Mouse (Mus musculus): Measurements from ENCODE around the gene Ephb6. TPM values are rescaled to one million over a fixed set of nuclear protein-coding genes. Genes with fewer than 3 reads are reported as not detected.

Gene Ephb6
- polyA plus RNA-seq, 1 experiment from 2014 or later, result 0.59 TPM

- WGBS (ENCODE audit: insufficient replicate concordance), result 23% methylated on average over 1 of the region's 1 CpGs
- Histone ChIP-seq H3K36me3 (replicated peaks) (no peaks in the 10 kb centered on the region), H3K27ac (replicated peaks) (no peak overlapping the region), H3K4me2 (no peak overlapping the region), H3K27me3 (no peaks in the 10 kb centered on the region), H3K9me3 (replicated peaks) (no peaks in the 10 kb centered on the region), H3K4me3 (replicated peaks) (no peak overlapping the region), H3K9ac (no peak overlapping the region), H3K4me1 (replicated peaks) (no peaks in the 10 kb centered on the region)
- ATAC-seq (ENCODE audit: insufficient read depth), result no peak
Measured at GRCm38 (mm10) chr6:41628180-41628579, 22.9 kb downstream of the Ephb6 start.

GRCm38 (mm10) chr6:41630791-41631190 is 25.5 kb downstream of the Ephb6 start:
- Histone ChIP-seq H3K36me3 (replicated peaks) (no peaks in the 10 kb centered on the region), H3K4me3 (replicated peaks) (no peak overlapping the region), H3K27me3 (no peaks in the 10 kb centered on the region), H3K9me3 (replicated peaks) (no peaks in the 10 kb centered on the region), H3K9ac (no peak overlapping the region), H3K4me1 (replicated peaks) (no peaks in the 10 kb centered on the region), H3K27ac (replicated peaks) (no peak overlapping the region), H3K4me2 (no peak overlapping the region)
- 31% methylated on average over 2 of the region's 2 CpGs for WGBS (ENCODE audit: insufficient replicate concordance)
- no peak for ATAC-seq (ENCODE audit: insufficient read depth)

- no peak overlapping the region for H3K4me3 ChIP-seq (replicated peaks)
- ATAC-seq (ENCODE audit: insufficient read depth), result no peak
- H3K4me2 ChIP-seq, result no peak overlapping the region
- no peaks in the 10 kb centered on the region for H3K9me3 ChIP-seq (replicated peaks)
- no peaks in the 10 kb centered on the region for H3K27me3 ChIP-seq
- no peak overlapping the region for H3K9ac ChIP-seq
- H3K27ac ChIP-seq (replicated peaks), result no peak overlapping the region
- 55% methylated on average over 4 of the region's 4 CpGs for WGBS (ENCODE audit: insufficient replicate concordance)
- no peaks in the 10 kb centered on the region for H3K36me3 ChIP-seq (replicated peaks)
- H3K4me1 ChIP-seq (replicated peaks), result no peaks in the 10 kb centered on the region
Measured at GRCm38 (mm10) chr6:41631549-41631948, 26.3 kb downstream of the Ephb6 start.

- Histone ChIP-seq H3K4me2 (no peak overlapping the region), H3K27ac (replicated peaks) (no peak overlapping the region), H3K36me3 (replicated peaks) (no peaks in the 10 kb centered on the region), H3K27me3 (no peaks in the 10 kb centered on the region), H3K9me3 (replicated peaks) (no peaks in the 10 kb centered on the region), H3K9ac (no peak overlapping the region), H3K4me1 (replicated peaks) (no peaks in the 10 kb centered on the region), H3K4me3 (replicated peaks) (no peak overlapping the region)
- ATAC-seq (ENCODE audit: insufficient read depth), result no peak
- 43% methylated on average over 1 of the region's 1 CpGs for WGBS (ENCODE audit: insufficient replicate concordance)
Measured at GRCm38 (mm10) chr6:41635211-41635610, 29.9 kb downstream of the Ephb6 start.

GRCm38 (mm10) chr6:41636178-41636577 is 30.9 kb downstream of the Ephb6 start, which contains the start of gene Trpv6:
Trpv6 (minus strand) TSS chr6:41636405.
- no peak within 1 kb of the TSS for H3K4me3 ChIP-seq (replicated peaks)
- ATAC-seq (ENCODE audit: insufficient read depth), result no peak
- WGBS (ENCODE audit: insufficient replicate concordance), result 48% methylated on average over 5 of the region's 5 CpGs
- no peaks in the 10 kb centered on the region for H3K27me3 ChIP-seq
- H3K9me3 ChIP-seq (replicated peaks), result no peaks in the 10 kb centered on the region
- H3K27ac ChIP-seq (replicated peaks), result no peak within 1 kb of the TSS
- no peaks in the 10 kb centered on the region for H3K4me1 ChIP-seq (replicated peaks)
- H3K9ac ChIP-seq, result no peak within 1 kb of the TSS
- H3K4me2 ChIP-seq, result no peak within 1 kb of the TSS
- H3K36me3 ChIP-seq (replicated peaks), result no peaks in the 10 kb centered on the region

- Histone ChIP-seq H3K4me3 (replicated peaks) (no peak overlapping the region), H3K4me2 (no peak overlapping the region), H3K27me3 (no peaks in the 10 kb centered on the region), H3K9ac (no peak overlapping the region), H3K9me3 (replicated peaks) (no peaks in the 10 kb centered on the region), H3K4me1 (replicated peaks) (no peaks in the 10 kb centered on the region), H3K27ac (replicated peaks) (no peak overlapping the region), H3K36me3 (replicated peaks) (no peaks in the 10 kb centered on the region)
- 44% methylated on average over 1 of the region's 1 CpGs for WGBS (ENCODE audit: insufficient replicate concordance)
- ATAC-seq (ENCODE audit: insufficient read depth), result no peak
Measured at GRCm38 (mm10) chr6:41637393-41637792, 32.1 kb downstream of the Ephb6 start.

- Histone ChIP-seq H3K4me3 (replicated peaks) (no peak overlapping the region), H3K4me2 (no peak overlapping the region), H3K9ac (no peak overlapping the region), H3K9me3 (replicated peaks) (no peaks in the 10 kb centered on the region), H3K36me3 (replicated peaks) (no peaks in the 10 kb centered on the region), H3K27ac (replicated peaks) (no peak overlapping the region), H3K27me3 (no peaks in the 10 kb centered on the region), H3K4me1 (replicated peaks) (0 out of 2 replicates have a peak, but pooled peaks cover 1% of the 10 kb centered on the region)
- WGBS (ENCODE audit: insufficient replicate concordance), result 49% methylated on average over 6 of the region's 6 CpGs
- no peak for ATAC-seq (ENCODE audit: insufficient read depth)
Measured at GRCm38 (mm10) chr6:41637927-41638506, 32.7 kb downstream of the Ephb6 start.

- Histone ChIP-seq H3K4me1 (replicated peaks) (0 out of 2 replicates have a peak, but pooled peaks cover 3% of the 10 kb centered on the region), H3K9me3 (replicated peaks) (no peaks in the 10 kb centered on the region), H3K4me3 (replicated peaks) (no peak overlapping the region), H3K27ac (replicated peaks) (no peak overlapping the region), H3K27me3 (no peaks in the 10 kb centered on the region), H3K36me3 (replicated peaks) (no peaks in the 10 kb centered on the region), H3K9ac (no peak overlapping the region), H3K4me2 (no peak overlapping the region)
- ATAC-seq (ENCODE audit: insufficient read depth), result no peak
- WGBS (ENCODE audit: insufficient replicate concordance), result 63% methylated on average over 3 of the region's 3 CpGs
Measured at GRCm38 (mm10) chr6:41640449-41640848, 35.2 kb downstream of the Ephb6 start.

- Histone ChIP-seq H3K9me3 (replicated peaks) (no peaks in the 10 kb centered on the region), H3K36me3 (replicated peaks) (no peaks in the 10 kb centered on the region), H3K4me1 (replicated peaks) (0 out of 2 replicates have a peak, but pooled peaks cover 3% of the 10 kb centered on the region), H3K4me2 (no peak overlapping the region), H3K27ac (replicated peaks) (no peak overlapping the region), H3K4me3 (replicated peaks) (no peak overlapping the region), H3K9ac (no peak overlapping the region), H3K27me3 (no peaks in the 10 kb centered on the region)
- WGBS (ENCODE audit: insufficient replicate concordance), result 58% methylated on average over 6 of the region's 6 CpGs
- ATAC-seq (ENCODE audit: insufficient read depth), result no peak
Measured at GRCm38 (mm10) chr6:41641173-41641866, 36.0 kb downstream of the Ephb6 start.

GRCm38 (mm10) chr6:41642765-41643164 is 37.5 kb downstream of the Ephb6 start:
- WGBS (ENCODE audit: insufficient replicate concordance), result 67% methylated on average over 4 of the region's 4 CpGs
- no peaks in the 10 kb centered on the region for H3K9me3 ChIP-seq (replicated peaks)
- H3K27ac ChIP-seq (replicated peaks), result no peak overlapping the region

GRCm38 (mm10) chr6:41643227-41643626 is 37.9 kb downstream of the Ephb6 start:
- WGBS (ENCODE audit: insufficient replicate concordance), result 65% methylated on average over 3 of the region's 3 CpGs
- H3K36me3 ChIP-seq (replicated peaks), result no peaks in the 10 kb centered on the region
- no peak overlapping the region for H3K4me2 ChIP-seq
- ATAC-seq (ENCODE audit: insufficient read depth), result peak; percentile 31; the same call in 1 of the 2 replicates
- H3K27me3 ChIP-seq, result no peaks in the 10 kb centered on the region
- no peak overlapping the region for H3K27ac ChIP-seq (replicated peaks)
- 0 out of 2 replicates have a peak, but pooled peaks cover 3% of the 10 kb centered on the region for H3K4me1 ChIP-seq (replicated peaks)
- no peak overlapping the region for H3K9ac ChIP-seq
- no peaks in the 10 kb centered on the region for H3K9me3 ChIP-seq (replicated peaks)
- no peak overlapping the region for H3K4me3 ChIP-seq (replicated peaks)

More at GRCm38 (mm10) chr6:41642765-41643164, 37.5 kb downstream of the Ephb6 start:
- H3K27me3 ChIP-seq, result no peaks in the 10 kb centered on the region
- H3K4me3 ChIP-seq (replicated peaks), result no peak overlapping the region
- no peaks in the 10 kb centered on the region for H3K36me3 ChIP-seq (replicated peaks)
- H3K9ac ChIP-seq, result no peak overlapping the region
- H3K4me2 ChIP-seq, result no peak overlapping the region
- no peak for ATAC-seq (ENCODE audit: insufficient read depth)
- H3K4me1 ChIP-seq (replicated peaks), result 0 out of 2 replicates have a peak, but pooled peaks cover 3% of the 10 kb centered on the region
